Mouse (Mus musculus) urinary bladder, postnatal 36 days (tissue): ENCODE data around the gene Slc39a12.
A peak's percentile ranks its signal among the peaks of the same experiment; 100 is the strongest.

ENCODE experiments used
- DNase-seq, 2 experiments: peaks; one replicate each; pipeline ENCODE4 v3.0.0; 2022; ENCODE audit warnings: low spot score in 2 of 2, mixed read lengths in 1 of 2

Slc39a12 gene

DNA sequence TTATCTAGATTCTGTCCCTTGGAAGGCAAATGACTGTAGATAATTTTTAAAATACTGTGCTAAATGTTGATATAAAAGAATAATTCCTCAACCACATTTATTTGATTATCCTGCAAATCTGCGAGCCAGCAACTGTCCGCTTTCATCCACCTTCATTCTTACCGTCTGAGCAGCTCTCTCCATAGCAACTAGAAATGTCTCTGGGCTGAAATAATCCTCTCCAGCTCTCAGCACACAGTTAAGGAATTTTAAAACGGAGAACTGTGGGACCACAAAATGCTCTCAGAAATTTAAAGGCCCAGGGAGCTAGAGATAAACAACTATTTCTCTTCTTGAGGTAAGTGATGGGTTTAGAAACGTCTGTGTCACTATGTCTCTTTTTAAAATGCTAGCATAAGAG is at the start of gene Slc39a12:
TSS of gene Slc39a12 (plus strand) at position 155 of the 400 bp plus-strand sequence.
- no peak for DNase-seq

DNA sequence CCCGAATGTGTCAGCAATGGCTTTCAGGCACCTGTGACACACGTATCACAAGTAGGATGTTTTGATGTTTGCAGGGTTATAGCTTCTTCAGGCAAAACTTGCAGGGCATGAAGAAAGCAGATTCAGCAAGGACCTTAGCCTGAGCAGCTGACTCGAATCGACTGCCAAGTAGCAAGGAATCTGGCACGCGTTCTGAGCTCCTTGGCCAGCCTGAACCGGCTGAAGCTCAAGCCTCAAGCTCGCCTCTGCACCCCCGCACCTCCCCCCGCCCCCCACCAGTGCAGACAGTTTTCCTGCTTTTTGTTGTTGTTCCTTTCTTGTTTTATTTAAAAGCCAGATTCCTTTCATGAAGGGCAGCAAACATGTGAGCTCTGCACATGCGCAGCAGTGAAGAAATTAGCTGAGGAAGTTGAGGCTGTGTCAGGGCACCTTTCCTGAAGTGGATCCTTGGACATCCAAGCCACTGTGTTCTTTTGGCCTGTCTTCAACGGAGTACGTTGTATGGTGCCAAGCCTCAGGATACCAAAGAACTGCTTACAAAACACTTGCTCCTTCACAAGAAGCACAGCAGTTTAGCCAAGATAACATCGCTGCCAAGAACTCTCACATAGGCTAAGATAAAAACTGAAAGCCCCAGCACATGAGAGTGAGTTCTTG is 46.3 kb upstream of the Slc39a12 start:
- peak; percentile 47 to 82 for DNase-seq

DNA sequence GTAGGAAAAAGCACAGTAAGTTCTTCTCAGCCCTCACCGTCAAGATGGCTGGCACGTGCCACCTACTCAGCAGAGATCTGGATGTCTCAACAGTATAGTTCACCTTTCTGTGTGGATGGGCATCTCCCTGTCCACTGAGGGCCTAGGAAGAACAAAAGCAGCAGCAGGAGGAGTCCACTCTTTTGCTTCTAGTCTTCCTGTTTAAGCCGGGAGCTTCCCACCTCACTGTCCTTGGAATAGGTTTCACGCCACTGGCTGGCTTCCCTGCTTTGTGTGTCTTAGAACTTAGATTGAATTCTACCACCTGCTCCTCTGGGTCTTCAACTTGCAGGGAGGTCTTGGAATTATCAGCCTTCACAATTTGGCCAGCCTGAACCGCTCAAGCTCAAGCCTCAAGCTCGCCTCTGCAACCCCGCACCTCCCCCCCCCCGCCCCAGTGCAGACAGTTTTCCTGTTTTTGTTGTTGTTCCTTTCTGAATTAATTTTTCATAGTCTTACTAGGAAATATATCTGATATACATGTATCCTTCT is 45.7 kb upstream of the Slc39a12 start:
- DNase-seq, result peak; percentile 2 to 33

DNA sequence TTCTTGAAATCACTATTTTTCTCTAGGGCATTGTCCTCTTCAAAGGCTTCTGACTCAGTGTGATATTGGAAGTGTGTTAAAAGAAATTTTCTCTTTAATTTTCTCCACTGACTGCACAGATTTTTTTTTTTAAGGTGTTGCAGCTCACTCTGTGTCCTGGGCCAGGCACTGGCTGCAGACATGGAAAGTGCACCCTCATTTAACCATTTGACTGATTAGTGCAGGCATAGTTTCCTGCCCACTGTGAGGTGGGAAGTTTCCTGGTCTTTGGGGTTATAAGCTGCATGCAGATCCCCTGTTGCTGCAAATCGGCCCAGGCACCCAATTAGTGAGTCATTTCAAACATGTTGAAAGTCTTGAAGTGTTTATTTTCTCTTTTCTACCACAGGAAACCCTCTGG is 740 bp downstream of the Slc39a12 start:
- no peak for DNase-seq

DNA sequence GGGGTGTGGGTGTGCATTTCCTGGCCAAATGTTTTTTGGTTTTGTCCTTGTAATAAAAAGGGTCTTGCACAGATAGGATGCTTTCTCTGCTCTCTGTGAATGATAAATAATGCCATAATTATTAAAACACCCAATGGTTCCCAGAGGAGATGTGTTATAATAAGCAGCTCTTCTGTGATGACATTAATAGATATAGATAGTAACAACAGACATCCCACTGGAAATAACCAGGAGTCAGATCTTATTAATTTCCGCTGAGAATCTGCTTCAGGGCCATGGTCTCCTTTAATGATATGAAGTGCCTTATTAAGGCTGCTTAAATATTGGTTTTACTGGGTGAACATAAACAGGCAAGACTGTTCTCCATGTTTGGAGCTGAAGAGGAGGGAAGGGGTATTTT is 2.8 kb downstream of the Slc39a12 start:
- no peak for DNase-seq

DNA sequence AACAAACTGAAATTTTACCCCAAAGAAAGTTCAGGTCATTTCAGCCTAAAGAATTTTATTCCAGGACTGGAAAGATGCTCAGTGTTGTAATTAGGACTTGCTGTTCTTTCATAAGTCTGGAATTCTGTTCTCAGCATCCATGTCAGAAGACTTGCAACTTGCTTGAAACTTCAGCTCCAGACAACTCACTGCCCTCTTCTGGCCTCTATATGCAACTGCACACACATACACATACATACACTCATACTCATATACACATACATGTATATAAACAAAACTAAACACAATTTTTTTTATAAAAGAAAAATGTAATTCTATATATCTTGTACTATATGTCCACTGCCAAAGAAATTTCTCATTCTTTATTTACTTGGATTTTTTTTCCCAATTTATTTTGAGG is 14.9 kb downstream of the Slc39a12 start:
- no peak for DNase-seq

DNA sequence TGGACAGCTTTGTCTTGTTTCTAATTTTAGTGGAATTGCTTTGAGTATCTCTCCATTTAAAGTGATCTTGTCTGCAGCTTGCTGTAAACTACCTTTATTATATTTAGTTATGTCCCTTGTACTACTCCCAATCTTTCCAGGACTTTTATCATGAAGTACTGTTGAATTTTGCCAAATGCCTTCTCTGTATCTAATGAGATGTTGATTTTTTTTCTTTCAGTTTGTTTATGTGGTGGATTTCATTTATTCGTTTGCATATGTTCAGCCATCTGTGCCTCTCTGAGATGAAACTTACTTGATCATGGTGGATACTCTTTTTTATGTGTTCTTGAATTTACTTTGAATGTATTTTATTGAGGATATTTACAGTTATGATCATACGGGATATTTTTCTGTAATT is 40.9 kb downstream of the Slc39a12 start:
- DNase-seq, result no peak

DNA sequence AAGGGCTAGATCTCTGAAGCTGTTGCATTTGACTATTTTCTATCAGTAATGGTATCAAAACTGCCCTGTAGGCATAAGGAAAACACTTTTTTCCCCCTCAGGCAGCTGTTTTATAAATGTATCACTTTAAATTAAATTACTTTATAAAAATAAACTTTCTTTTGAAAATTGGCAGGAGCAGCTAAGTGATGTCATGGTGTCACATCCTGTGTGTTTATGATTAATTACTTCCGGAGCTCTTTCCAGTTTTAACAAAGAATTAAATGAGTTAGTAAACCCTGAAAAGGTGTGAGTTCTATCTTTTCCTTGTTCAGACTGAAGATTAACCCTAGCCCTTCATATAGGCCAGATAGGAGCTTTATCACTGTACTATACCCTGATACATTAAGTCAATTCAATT is 59.2 kb downstream of the Slc39a12 start:
- no peak for DNase-seq

DNA sequence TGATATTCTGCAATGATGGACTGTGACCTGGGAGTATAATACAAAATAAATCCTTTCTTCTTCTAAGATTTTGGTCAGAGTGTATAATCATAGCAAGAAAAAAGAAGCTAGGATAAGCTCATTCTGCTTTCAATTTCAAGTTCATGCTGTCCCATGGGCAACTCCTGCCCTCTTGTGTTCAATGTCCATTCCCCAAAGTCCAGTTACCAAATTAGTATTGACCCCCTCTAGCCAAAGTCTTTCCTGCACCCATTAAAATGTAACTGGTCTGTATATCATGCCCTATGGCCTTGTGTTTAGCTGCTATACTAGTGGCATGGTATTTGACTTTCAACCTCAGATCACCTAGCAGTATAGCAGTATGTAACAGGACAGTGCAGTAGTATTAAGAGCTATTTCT is 62.8 kb downstream of the Slc39a12 start:
- DNase-seq, result no peak

DNA sequence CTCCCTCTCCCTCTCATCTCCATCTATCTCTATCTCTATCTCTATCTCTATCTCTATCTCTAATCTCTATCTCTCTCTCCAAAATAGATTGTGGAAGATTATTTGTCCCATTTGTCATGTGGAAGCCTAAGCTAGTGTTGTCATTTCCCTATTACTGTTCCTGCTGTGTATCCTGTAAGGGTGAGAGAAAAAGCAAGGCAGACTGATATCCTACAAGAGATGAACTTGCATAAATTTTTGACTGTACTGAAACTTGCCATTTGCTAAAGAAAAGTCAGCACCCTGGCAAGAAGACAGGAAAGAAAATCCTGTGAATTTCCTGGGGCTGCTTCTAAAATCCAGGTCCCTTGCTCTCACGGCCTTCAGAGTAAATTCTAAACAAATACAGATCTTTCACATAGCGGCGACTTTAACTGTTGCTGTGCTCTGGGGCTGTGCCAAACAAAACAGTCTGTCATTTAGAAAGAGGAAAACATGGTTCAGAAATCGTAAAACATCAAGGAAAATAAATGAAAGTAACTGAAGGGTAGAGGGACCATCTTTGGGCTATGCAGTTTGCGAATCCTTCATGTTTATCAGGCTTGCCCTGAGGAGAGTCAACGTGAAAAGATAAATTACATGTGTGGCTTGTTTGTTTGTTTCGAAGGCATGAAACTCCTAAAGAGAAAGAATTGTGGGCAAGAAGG is 67.0 kb downstream of the Slc39a12 start:
- DNase-seq, result no peak

DNA sequence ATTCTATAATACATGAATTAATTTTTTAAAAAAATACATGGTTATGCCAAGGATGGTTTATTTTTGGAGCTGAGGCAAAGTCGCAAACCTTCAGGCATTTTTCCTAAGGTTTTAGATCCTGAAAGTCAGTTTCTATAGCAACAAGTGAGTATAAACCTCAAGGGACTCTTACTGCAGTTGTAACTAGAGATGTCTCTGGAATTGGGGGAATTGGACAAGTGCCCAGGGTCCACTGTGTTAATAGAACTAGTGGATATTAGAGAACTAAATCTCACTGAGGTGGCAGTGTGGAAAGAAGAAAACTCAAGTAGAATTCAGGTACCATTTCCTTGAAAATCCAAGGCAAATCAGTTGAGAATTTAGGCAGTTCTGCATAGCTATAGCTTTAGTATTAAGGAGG is 76.3 kb downstream of the Slc39a12 start:
- no peak for DNase-seq

DNA sequence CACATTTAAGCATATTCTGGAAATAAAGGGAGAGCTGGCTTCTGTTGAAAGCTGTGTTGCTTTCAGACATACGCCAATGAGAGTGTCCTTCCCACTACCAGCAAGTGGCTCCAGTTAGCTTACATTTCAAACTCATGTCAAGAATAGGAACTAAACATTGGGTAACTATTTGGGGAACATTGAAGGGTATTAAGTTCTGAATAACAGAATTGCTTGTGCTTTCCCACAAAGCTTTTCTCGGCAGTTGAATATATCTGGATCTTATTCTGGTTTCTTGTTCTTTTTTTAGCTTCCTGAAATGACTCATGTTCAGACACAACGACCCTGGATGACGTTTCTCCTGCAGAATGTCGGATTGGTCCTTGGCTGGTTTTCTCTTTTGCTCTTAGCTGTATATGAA is 106.0 kb downstream of the Slc39a12 start:
- no peak for DNase-seq

DNA sequence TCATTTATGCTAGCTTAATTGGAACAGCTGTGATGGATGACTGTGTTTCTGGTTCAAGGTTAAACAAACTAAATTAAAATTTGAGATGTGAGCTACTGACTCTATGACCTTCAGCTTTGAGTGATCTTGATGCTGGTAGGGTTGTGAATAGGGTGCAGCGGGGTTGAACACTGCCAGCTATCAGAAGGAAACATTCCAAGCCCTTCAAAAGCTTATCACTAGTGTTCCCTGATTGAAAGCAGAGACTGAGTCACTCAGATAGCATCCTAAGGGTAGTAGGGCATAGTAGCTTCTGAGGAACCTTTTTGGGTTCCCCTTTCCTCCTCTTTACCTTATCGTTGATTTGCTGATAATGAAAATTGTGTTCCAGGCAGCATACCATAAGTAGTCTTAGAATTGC is 108.0 kb downstream of the Slc39a12 start:
- DNase-seq, result no peak

DNA sequence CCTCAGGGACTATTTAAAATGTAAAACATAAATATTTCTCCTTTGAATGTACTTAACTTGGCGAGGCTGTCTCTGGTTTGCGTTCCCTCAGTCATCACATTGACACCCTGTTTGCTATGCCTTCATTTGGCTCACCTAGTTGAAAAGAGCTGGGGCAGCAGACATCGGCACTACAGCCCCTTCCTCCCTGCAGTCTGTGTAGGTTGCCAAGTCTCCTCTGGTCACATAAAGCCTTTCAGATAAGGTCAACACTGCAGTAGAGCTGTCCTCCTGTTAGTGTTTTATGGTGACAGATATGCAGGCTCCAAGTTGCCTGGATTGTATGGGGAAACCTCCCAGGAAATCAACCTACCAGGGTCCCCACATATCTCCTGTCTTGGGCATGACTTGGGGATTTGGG is 114.4 kb downstream of the Slc39a12 start:
- no peak for DNase-seq

DNA sequence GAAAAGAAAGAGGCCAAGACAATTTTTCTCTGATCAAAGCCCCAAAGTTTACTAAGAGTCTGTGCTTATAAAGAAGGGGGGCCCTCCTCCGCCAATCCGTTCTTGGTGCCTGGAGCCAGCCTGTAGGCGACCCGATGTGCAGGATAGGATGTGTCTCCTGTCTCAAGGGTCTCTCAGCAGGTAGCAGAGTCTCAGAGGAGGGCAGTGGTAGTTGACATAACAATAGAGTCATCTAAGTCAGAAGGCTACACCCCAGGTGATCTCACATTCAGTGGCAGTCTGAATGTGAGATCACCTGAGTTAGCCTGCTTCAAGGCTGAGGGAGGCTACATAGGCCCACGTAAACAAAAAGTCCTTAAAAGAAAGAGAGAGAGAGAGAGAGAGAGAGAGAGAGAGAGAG is 130.1 kb downstream of the Slc39a12 start:
- DNase-seq, result no peak

DNA sequence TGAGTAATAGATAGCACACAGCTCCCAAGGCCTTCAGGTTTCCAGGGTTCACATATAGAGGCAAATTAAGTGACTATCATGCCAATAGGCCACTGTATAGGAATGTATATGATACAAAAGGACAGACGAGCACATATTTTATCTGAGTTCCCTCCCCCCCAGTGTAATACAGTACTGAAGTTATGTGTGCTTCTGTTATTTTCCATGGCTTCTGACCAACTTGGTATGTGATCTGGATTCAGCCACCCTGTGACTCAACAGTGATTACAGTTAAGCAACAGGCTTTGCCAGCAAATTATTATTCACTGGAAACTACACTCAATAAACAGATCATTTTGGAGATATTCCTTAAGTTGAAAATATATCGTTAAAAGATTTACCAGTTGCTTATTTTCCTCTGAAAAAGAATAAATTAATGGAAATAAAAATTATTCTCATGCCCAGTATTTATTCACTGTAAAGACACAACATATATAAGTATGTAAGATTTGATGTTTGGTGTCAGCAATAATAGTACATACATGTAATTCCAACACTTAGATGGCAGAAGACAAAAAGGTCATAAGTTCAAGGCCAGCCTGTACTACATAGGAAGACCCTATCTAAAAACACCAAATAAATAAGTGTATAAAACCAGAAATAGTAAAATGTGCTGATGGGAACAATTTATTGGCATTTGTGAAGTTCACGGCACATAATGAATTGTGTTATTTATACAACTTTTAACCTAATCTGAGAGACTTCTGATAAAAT is 146.4 kb downstream of the Slc39a12 start:
- no peak for DNase-seq

DNA sequence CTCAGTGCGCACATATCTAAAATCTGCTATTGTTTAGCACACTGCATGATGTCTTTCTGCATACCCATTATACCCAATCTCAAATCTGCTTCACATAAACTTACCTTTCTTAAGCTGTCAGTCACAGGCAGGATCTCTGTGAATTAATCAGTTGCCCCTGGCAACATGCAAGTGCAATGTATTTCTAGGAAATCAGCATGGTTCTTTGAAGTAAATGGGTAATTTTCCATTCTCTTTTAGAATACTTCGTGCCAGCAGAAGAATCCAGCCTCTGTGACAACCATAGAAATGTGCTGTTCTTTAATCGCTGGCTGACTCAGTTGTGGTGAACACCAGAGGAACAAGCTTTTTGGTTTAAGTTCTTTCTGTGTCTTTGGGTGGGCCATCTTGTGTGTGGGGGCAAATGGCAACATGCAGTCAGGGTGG is 147.1 kb downstream of the Slc39a12 start:
- DNase-seq, result no peak

DNA sequence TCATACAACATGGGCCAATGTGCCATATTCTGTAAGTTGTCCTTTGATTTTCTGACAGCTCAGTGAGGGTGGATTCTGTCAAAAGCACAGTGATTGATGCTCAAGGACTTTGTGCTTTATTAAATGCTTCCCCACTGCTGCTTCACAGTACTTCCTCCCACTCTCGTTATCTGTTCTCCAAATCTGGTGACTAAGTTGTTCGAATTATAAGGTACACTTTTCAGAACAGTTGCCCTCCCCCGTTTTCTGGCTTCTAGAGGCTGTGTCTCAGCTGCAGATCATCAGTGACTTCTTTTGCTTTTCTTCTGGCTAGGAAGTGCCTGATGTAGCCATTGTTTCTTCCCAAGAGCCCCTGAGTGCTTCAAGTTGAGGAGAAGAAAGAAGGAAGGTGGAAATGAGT is 149.7 kb downstream of the Slc39a12 start:
- DNase-seq, result no peak

DNA sequence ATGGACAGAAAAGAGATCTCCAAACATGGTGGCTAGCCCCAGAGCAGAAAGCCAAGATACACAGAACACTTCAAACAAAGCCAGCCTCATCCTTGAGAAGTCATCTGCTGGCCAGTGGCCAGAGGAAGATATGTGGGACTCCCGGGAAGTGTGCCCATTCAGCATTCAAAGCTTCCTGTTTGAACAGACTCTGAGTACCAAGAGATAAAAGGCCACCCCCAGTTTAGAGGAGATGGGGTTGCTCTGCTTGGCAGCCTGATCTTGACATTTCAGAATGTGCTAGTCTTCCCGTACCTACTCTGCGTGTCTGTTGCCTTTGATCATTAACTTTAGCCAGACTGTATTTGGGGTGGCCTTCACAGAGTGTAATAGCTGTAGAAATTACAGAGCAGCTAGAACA is 155.2 kb downstream of the Slc39a12 start:
- peak in 1 of 2 experiments; percentile 15 for DNase-seq

DNA sequence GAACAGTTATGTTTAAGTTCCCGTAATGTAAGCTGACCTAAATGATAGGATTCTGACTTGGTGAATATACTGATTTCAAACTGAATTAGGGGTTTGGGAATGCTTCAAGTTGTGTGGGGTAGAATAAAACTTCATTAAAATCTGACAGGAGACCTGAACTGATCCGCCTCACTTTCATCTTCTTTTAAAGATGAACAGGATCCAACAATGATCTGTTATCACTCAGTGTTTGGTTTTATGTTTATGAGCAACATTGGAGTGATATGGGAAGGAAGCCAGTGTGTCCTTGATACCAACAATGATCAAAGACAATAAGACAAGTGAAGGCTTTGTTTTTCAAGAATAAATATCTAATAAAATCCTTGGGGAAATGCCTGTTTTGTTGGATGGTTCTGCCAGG is 155.7 kb downstream of the Slc39a12 start:
- no peak for DNase-seq
